Mouse (Mus musculus) left cerebral cortex, adult 11 months (tissue): ENCODE measurements around the gene Ncoa1.
"Not testable (repeated sequence)": the region's sequence is repeated elsewhere in the genome, so short reads cannot be mapped to it uniquely, and the experiment has no call there.

Experiments
- DNase-seq: peaks from one replicate; pipeline ENCODE4 v3.0.0; 2022; ENCODE audit warnings: low spot score

The Ncoa1 gene

GRCm38 (mm10) chr12:4306712-4307313 lies 170.2 kb downstream of the Ncoa1 start:
- DNase-seq: no peak

- no peak for DNase-seq
Measured at GRCm38 (mm10) chr12:4299300-4299699, 177.7 kb downstream of the Ncoa1 start.

- no peak for DNase-seq
Measured at GRCm38 (mm10) chr12:4298626-4299025, 178.4 kb downstream of the Ncoa1 start.

GRCm38 (mm10) chr12:4295881-4296280 lies 181.1 kb downstream of the Ncoa1 start:
- DNase-seq: no peak

GRCm38 (mm10) chr12:4295281-4295680 lies 181.7 kb downstream of the Ncoa1 start:
- DNase-seq: no peak

GRCm38 (mm10) chr12:4293813-4294212 lies 183.2 kb downstream of the Ncoa1 start:
- no peak for DNase-seq

- DNase-seq: no peak
Measured at GRCm38 (mm10) chr12:4285186-4285585, 191.8 kb downstream of the Ncoa1 start.

GRCm38 (mm10) chr12:4279878-4280277 lies 197.1 kb downstream of the Ncoa1 start:
- DNase-seq: no peak

- no peak for DNase-seq
Measured at GRCm38 (mm10) chr12:4278978-4279755, 197.8 kb downstream of the Ncoa1 start.

GRCm38 (mm10) chr12:4271078-4271477 lies 205.9 kb downstream of the Ncoa1 start:
- DNase-seq: no peak

GRCm38 (mm10) chr12:4267765-4268164 lies 209.2 kb downstream of the Ncoa1 start:
- no peak for DNase-seq

GRCm38 (mm10) chr12:4252742-4253655 lies 224.0 kb downstream of the Ncoa1 start:
- DNase-seq: no peak

GRCm38 (mm10) chr12:4249786-4250185 lies 227.2 kb downstream of the Ncoa1 start:
- no peak for DNase-seq

- no peak for DNase-seq
Measured at GRCm38 (mm10) chr12:4245742-4246141, 231.2 kb downstream of the Ncoa1 start.

GRCm38 (mm10) chr12:4243805-4244204 lies 233.2 kb downstream of the Ncoa1 start:
- no peak for DNase-seq

- DNase-seq: not testable (repeated sequence)
Measured at GRCm38 (mm10) chr12:4240281-4240680, 236.7 kb downstream of the Ncoa1 start.

GRCm38 (mm10) chr12:4237481-4237880 lies 239.5 kb downstream of the Ncoa1 start:
- no peak for DNase-seq

GRCm38 (mm10) chr12:4233572-4234508 lies 243.1 kb downstream of the Ncoa1 start, which contains the start of the genes Ptrhd1 and Cenpo:
Ptrhd1 (plus strand) TSS chr12:4234027.
Cenpo (minus strand) TSS chr12:4234294.
- DNase-seq: peak; percentile 95

- DNase-seq: no peak
Measured at GRCm38 (mm10) chr12:4232777-4233176, 244.2 kb downstream of the Ncoa1 start.

- DNase-seq: no peak
Measured at GRCm38 (mm10) chr12:4230156-4230555, 246.8 kb downstream of the Ncoa1 start.

- DNase-seq: no peak
Measured at GRCm38 (mm10) chr12:4212908-4213307, 264.1 kb downstream of the Ncoa1 start.
